Comparison of ENCODE assay signal across 18 mouse cellular contexts in genomic region chr14:121425004-121425793, GRCm38 (mm10). TPM values are rescaled to one million over a fixed set of nuclear protein-coding genes. Genes with fewer than 3 reads are reported as not detected.
DNase-seq lines count a peak whose midpoint lies in the region; ATAC-seq and TF ChIP-seq lines count a peak whose summit lies in the region.
"Had no signal": no experiment of that assay in that cellular context is flagged by ENCODE, and none has a peak within 500 bp of the region (broad histone marks: within the 10 kb centered on the region; RNA-seq: fewer than 3 reads in every experiment).

No protein-coding gene starts in this region.

- DNase-seq in lung, embryonic 14.5 days = no peak
- DNase-seq in lung, adult 18-20 months = no peak
- no peak for DNase-seq in stomach, postnatal 0 days (ENCODE audit: low spot score)
- DNase-seq in left cerebral cortex, postnatal 36 days (ENCODE audit: low spot score in 2 of 2) = no peak
- DNase-seq: adrenal gland, postnatal 14 days; cerebellum, adult 9-11 months; embryo, embryonic 11 days; gastrocnemius, postnatal 14 days; heart, postnatal 14 days; lung, postnatal 4 days; thymus, adult 2 months had no signal

- H3K9ac ChIP-seq in lung, embryonic 14.5 days = no peak overlapping the region
- H3K9ac ChIP-seq in intestine, postnatal 0 days (ENCODE audit: low read depth, low read length) = no peak overlapping the region
- H3K9ac ChIP-seq in kidney, embryonic 16.5 days (replicated peaks; ENCODE audit: low read length) = no peak overlapping the region
- H3K9ac ChIP-seq in stomach, postnatal 0 days (ENCODE audit: low read length) = no peak overlapping the region

- no peak overlapping the region for H3K27ac ChIP-seq in lung, embryonic 14.5 days (ENCODE audit: low read depth)
- 0 out of 2 replicates have a peak overlapping the region, but pooled peaks have one; percentile 64 for H3K27ac ChIP-seq in intestine, postnatal 0 days (ENCODE audit: low read depth, low read length)
- H3K27ac ChIP-seq in kidney, embryonic 16.5 days (ENCODE audit: low read length) = no peak overlapping the region
- no peak overlapping the region for H3K27ac ChIP-seq in stomach, postnatal 0 days (replicated peaks)

- intact Hi-C loops in left cerebral cortex, postnatal 36 days (cut with DNase I) = no loop called here

- no peaks in the 10 kb centered on the region for H3K4me1 ChIP-seq in lung, embryonic 14.5 days (ENCODE audit: insufficient read depth)
- H3K4me1 ChIP-seq in intestine, postnatal 0 days (replicated peaks; ENCODE audit: control insufficient read depth, insufficient read depth, low read length) = peaks cover 8% of the 10 kb centered on the region; the same call in 1 of the 2 replicates
- peaks cover 5% of the 10 kb centered on the region; the same call in 1 of the 2 replicates for H3K4me1 ChIP-seq in kidney, embryonic 16.5 days (ENCODE audit: insufficient read depth, low read length)
- H3K4me1 ChIP-seq in stomach, postnatal 0 days (replicated peaks; ENCODE audit: control insufficient read depth, insufficient read depth) = 0 out of 2 replicates have a peak, but pooled peaks cover 2% of the 10 kb centered on the region

- no peak for TF ChIP-seq CTCF in lung, embryonic 14.5 days (IDR thresholded peaks at IDR 0.05; ENCODE audit: low read depth)
- TF ChIP-seq CTCF in intestine, postnatal 0 days (IDR thresholded peaks at IDR 0.05; ENCODE audit: low read depth) = no peak
- TF ChIP-seq CTCF in stomach, postnatal 0 days (IDR thresholded peaks at IDR 0.05; ENCODE audit: low read depth) = no peak

- no peaks in the 10 kb centered on the region for H3K36me3 ChIP-seq in lung, embryonic 14.5 days (ENCODE audit: insufficient read depth)
- no peaks in the 10 kb centered on the region for H3K36me3 ChIP-seq in intestine, postnatal 0 days (ENCODE audit: control insufficient read depth, insufficient read depth)
- no peaks in the 10 kb centered on the region for H3K36me3 ChIP-seq in kidney, embryonic 16.5 days (ENCODE audit: insufficient read depth, low read length)
- H3K36me3 ChIP-seq in stomach, postnatal 0 days (ENCODE audit: control insufficient read depth, insufficient read depth, low read length) = no peaks in the 10 kb centered on the region
- H3K36me3 ChIP-seq: heart, embryonic 10.5 days had no signal

- peak; percentile 28; the same call in 1 of the 2 replicates for ATAC-seq in lung, embryonic 14.5 days (ENCODE audit: insufficient read depth)
- peak; percentile 83 for ATAC-seq in intestine, postnatal 0 days
- ATAC-seq in kidney, embryonic 16.5 days (ENCODE audit: low FRiP score, low TSS enrichment) = peak; percentile 23; the same call in 1 of the 2 replicates
- ATAC-seq in stomach, postnatal 0 days (ENCODE audit: low FRiP score, low TSS enrichment) = peak; percentile 41; the same call in 1 of the 2 replicates
- ATAC-seq in megakaryocyte-erythroid progenitor cell, adult 5-6 weeks (replicated peaks; ENCODE audit: low FRiP score, low TSS enrichment, poor library complexity, severe bottlenecking) = no peak
- ATAC-seq: CD4-positive, CD25-positive, alpha-beta regulatory T cell, adult 4 months; midbrain, embryonic 16.5 days had no signal

- H3K9me3 ChIP-seq in lung, embryonic 14.5 days (ENCODE audit: low read depth, low read length) = peaks cover 5% of the 10 kb centered on the region; the same call in 1 of the 2 replicates
- H3K9me3 ChIP-seq in intestine, postnatal 0 days (ENCODE audit: control insufficient read depth) = no peaks in the 10 kb centered on the region
- H3K9me3 ChIP-seq in kidney, embryonic 16.5 days (ENCODE audit: low read length) = peaks cover 11% of the 10 kb centered on the region; the same call in 1 of the 2 replicates
- H3K9me3 ChIP-seq in stomach, postnatal 0 days (ENCODE audit: control insufficient read depth, low read length) = no peaks in the 10 kb centered on the region
- H3K9me3 ChIP-seq: heart, embryonic 10.5 days had no signal

- H3K4me3 ChIP-seq in lung, embryonic 14.5 days (ENCODE audit: low read depth, low read length) = no peak overlapping the region
- no peak overlapping the region for H3K4me3 ChIP-seq in intestine, postnatal 0 days (ENCODE audit: low read depth, low read length)
- no peak overlapping the region for H3K4me3 ChIP-seq in kidney, embryonic 16.5 days (ENCODE audit: low read length)
- no peak overlapping the region for H3K4me3 ChIP-seq in stomach, postnatal 0 days (ENCODE audit: low read depth, low read length)
- H3K4me3 ChIP-seq: erythroblast, embryonic 14.5 days; heart, embryonic 10.5 days had no signal

- H3K4me2 ChIP-seq in lung, embryonic 14.5 days = no peak overlapping the region
- H3K4me2 ChIP-seq in intestine, postnatal 0 days (replicated peaks; ENCODE audit: low read depth) = no peak overlapping the region
- H3K4me2 ChIP-seq in kidney, embryonic 16.5 days (replicated peaks; ENCODE audit: low read depth, low read length) = no peak overlapping the region
- no peak overlapping the region for H3K4me2 ChIP-seq in stomach, postnatal 0 days (replicated peaks; ENCODE audit: low read depth)

- H3K27me3 ChIP-seq in lung, embryonic 14.5 days (ENCODE audit: insufficient read depth, low read length) = no peaks in the 10 kb centered on the region
- no peaks in the 10 kb centered on the region for H3K27me3 ChIP-seq in intestine, postnatal 0 days (replicated peaks; ENCODE audit: control insufficient read depth, insufficient read depth, low read length)
- H3K27me3 ChIP-seq in kidney, embryonic 16.5 days (ENCODE audit: insufficient read depth, low read length) = no peaks in the 10 kb centered on the region
- no peaks in the 10 kb centered on the region for H3K27me3 ChIP-seq in stomach, postnatal 0 days (ENCODE audit: control insufficient read depth, insufficient read depth, low read length)

- TF ChIP-seq EP300 in stomach, postnatal 0 days (optimal IDR thresholded peaks at IDR 0.05) = no peak

- 68% methylated on average over 7 of the region's 7 CpGs for WGBS in lung, embryonic 14.5 days
- 58% methylated on average over 7 of the region's 7 CpGs for WGBS in intestine, postnatal 0 days
- 70% methylated on average over 7 of the region's 7 CpGs for WGBS in kidney, embryonic 16.5 days
- WGBS in stomach, postnatal 0 days = 61% methylated on average over 7 of the region's 7 CpGs

RNA-seq across cellular contexts. Expression of gene Stk24, which starts 45.4 kb away (rescaled TPM):
- 50.3 and 51.7 TPM in 2 replicates for polyA plus RNA-seq in lung, embryonic 14.5 days (2014; fragmentation: Nextera tagmentation; extraction: Ambion mirVana)
- polyA plus RNA-seq in intestine, postnatal 0 days (2015; fragmentation: Nextera tagmentation; extraction: Ambion mirVana) = 39.2 and 40.7 TPM in 2 replicates
- polyA plus RNA-seq in kidney, embryonic 16.5 days (2015; fragmentation: Nextera tagmentation; extraction: Ambion mirVana) = 34.8 and 38.0 TPM in 2 replicates
- 34.0 and 35.9 TPM in 2 replicates for polyA plus RNA-seq in stomach, postnatal 0 days (2015; fragmentation: Nextera tagmentation; extraction: Ambion mirVana)
- 10 to 100 TPM; 59.9 to 60.6 TPM for total RNA-seq in left cerebral cortex, postnatal 36 days (2021)
- 117 and 138 TPM in 2 replicates for total RNA-seq in megakaryocyte-erythroid progenitor cell, adult 5-6 weeks (2014; fragmentation: Nextera tagmentation)
- total RNA-seq in megakaryocyte-erythroid progenitor cell, adult 5-6 weeks (2017) = 81.3 and 102 TPM in 2 replicates
